Mouse (Mus musculus): Measurements from ENCODE around the gene Plekhg3.

- TF ChIP-seq CTCF (IDR thresholded peaks at IDR 0.05; ENCODE audit: low read depth, low read length), result no peak
- no peak for TF ChIP-seq POLR2A (IDR thresholded peaks at IDR 0.05; ENCODE audit: extremely low read depth, insufficient read depth, low read length)
Measured at GRCm38 (mm10) chr12:76587357-76587756, 56.7 kb downstream of the Plekhg3 start.

All from liver, adult 2 months (tissue).